Mouse (Mus musculus): ENCODE results near the gene Shprh. TPM values are rescaled to one million over a fixed set of nuclear protein-coding genes. Genes with fewer than 3 reads are reported as not detected.
A peak's percentile ranks its signal among the peaks of the same experiment; 100 is the strongest.
"Not testable (repeated sequence)": the region's sequence is repeated elsewhere in the genome, so short reads cannot be mapped to it uniquely, and the experiment has no call there.

The Shprh gene
- polyA plus RNA-seq, 1 experiment from 2014 or later = 32.0 TPM

- Histone ChIP-seq H3K9me3 (ENCODE audit: control insufficient read depth, low read depth, low read length) (no peaks in the 10 kb centered on the region), H3K4me2 (replicated peaks; ENCODE audit: low read depth, low read length) (no peak overlapping the region), H3K4me3 (ENCODE audit: low read depth, low read length) (no peak overlapping the region), H3K9ac (replicated peaks; ENCODE audit: low read depth, low read length) (no peak overlapping the region), H3K36me3 (ENCODE audit: control insufficient read depth, insufficient read depth, low read length) (peaks cover 25% of the 10 kb centered on the region), H3K27ac (ENCODE audit: low read length) (no peak overlapping the region), H3K4me1 (ENCODE audit: control insufficient read depth, insufficient read depth, low read length) (no peaks in the 10 kb centered on the region), H3K27me3 (ENCODE audit: control insufficient read depth, insufficient read depth, low read length) (no peaks in the 10 kb centered on the region)
- 92% methylated on average over 1 of the region's 1 CpGs for WGBS
- ATAC-seq (ENCODE audit: insufficient number of reproducible peaks, insufficient read depth, low FRiP score, low read depth) = no peak
Measured at GRCm38 (mm10) chr10:11208670-11209069, 59.4 kb downstream of the Shprh start.

- Histone ChIP-seq H3K27ac (ENCODE audit: low read length) (no peak overlapping the region), H3K4me2 (replicated peaks; ENCODE audit: low read depth, low read length) (no peak overlapping the region), H3K4me3 (ENCODE audit: low read depth, low read length) (no peak overlapping the region), H3K4me1 (ENCODE audit: control insufficient read depth, insufficient read depth, low read length) (no peaks in the 10 kb centered on the region), H3K9me3 (ENCODE audit: control insufficient read depth, low read depth, low read length) (no peaks in the 10 kb centered on the region), H3K9ac (replicated peaks; ENCODE audit: low read depth, low read length) (no peak overlapping the region), H3K27me3 (ENCODE audit: control insufficient read depth, insufficient read depth, low read length) (no peaks in the 10 kb centered on the region), H3K36me3 (ENCODE audit: control insufficient read depth, insufficient read depth, low read length) (peaks cover 19% of the 10 kb centered on the region)
- WGBS = 87% methylated on average over 4 of the region's 4 CpGs
- no peak for ATAC-seq (ENCODE audit: insufficient number of reproducible peaks, insufficient read depth, low FRiP score, low read depth)
Measured at GRCm38 (mm10) chr10:11212003-11212402, 62.8 kb downstream of the Shprh start.

- no peak overlapping the region for H3K27ac ChIP-seq (ENCODE audit: low read length)
- no peak overlapping the region for H3K9ac ChIP-seq (replicated peaks; ENCODE audit: low read depth, low read length)
- H3K9me3 ChIP-seq (ENCODE audit: control insufficient read depth, low read depth, low read length) = no peaks in the 10 kb centered on the region
- H3K4me3 ChIP-seq (ENCODE audit: low read depth, low read length) = no peak overlapping the region
- no peaks in the 10 kb centered on the region for H3K27me3 ChIP-seq (ENCODE audit: control insufficient read depth, insufficient read depth, low read length)
- H3K36me3 ChIP-seq (ENCODE audit: control insufficient read depth, insufficient read depth, low read length) = no peaks in the 10 kb centered on the region
- WGBS = 88% methylated on average over 3 of the region's 3 CpGs
- no peak overlapping the region for H3K4me2 ChIP-seq (replicated peaks; ENCODE audit: low read depth, low read length)
- ATAC-seq (ENCODE audit: insufficient number of reproducible peaks, insufficient read depth, low FRiP score, low read depth) = no peak
- no peaks in the 10 kb centered on the region; the same call in 1 of the 2 replicates for H3K4me1 ChIP-seq (ENCODE audit: control insufficient read depth, insufficient read depth, low read length)
Measured at GRCm38 (mm10) chr10:11226442-11226841, 77.2 kb downstream of the Shprh start.

- Histone ChIP-seq H3K27me3 (ENCODE audit: control insufficient read depth, insufficient read depth, low read length) (no peaks in the 10 kb centered on the region), H3K4me3 (ENCODE audit: low read depth, low read length) (no peak overlapping the region), H3K36me3 (ENCODE audit: control insufficient read depth, insufficient read depth, low read length) (no peaks in the 10 kb centered on the region), H3K9ac (replicated peaks; ENCODE audit: low read depth, low read length) (no peak overlapping the region), H3K9me3 (ENCODE audit: control insufficient read depth, low read depth, low read length) (no peaks in the 10 kb centered on the region), H3K27ac (ENCODE audit: low read length) (no peak overlapping the region), H3K4me2 (replicated peaks; ENCODE audit: low read depth, low read length) (no peak overlapping the region), H3K4me1 (ENCODE audit: control insufficient read depth, insufficient read depth, low read length) (no peaks in the 10 kb centered on the region; the same call in 1 of the 2 replicates)
- ATAC-seq (ENCODE audit: insufficient number of reproducible peaks, insufficient read depth, low FRiP score, low read depth) = 0 out of 2 replicates have a peak, but pooled peaks have one; percentile 61
- 11% methylated on average over 6 of the region's 6 CpGs for WGBS
Measured at GRCm38 (mm10) chr10:11229545-11230178, 80.4 kb downstream of the Shprh start.

- H3K9me3 ChIP-seq (ENCODE audit: control insufficient read depth, low read depth, low read length) = no peaks in the 10 kb centered on the region
- H3K4me1 ChIP-seq (ENCODE audit: control insufficient read depth, insufficient read depth, low read length) = no peaks in the 10 kb centered on the region; the same call in 1 of the 2 replicates
- no peaks in the 10 kb centered on the region for H3K27me3 ChIP-seq (ENCODE audit: control insufficient read depth, insufficient read depth, low read length)
- no peak overlapping the region for H3K27ac ChIP-seq (ENCODE audit: low read length)
- no peak overlapping the region for H3K4me3 ChIP-seq (ENCODE audit: low read depth, low read length)
- 63% methylated on average over 3 of the region's 3 CpGs for WGBS
- H3K4me2 ChIP-seq (replicated peaks; ENCODE audit: low read depth, low read length) = no peak overlapping the region
- H3K36me3 ChIP-seq (ENCODE audit: control insufficient read depth, insufficient read depth, low read length) = no peaks in the 10 kb centered on the region
- no peak for ATAC-seq (ENCODE audit: insufficient number of reproducible peaks, insufficient read depth, low FRiP score, low read depth)
- H3K9ac ChIP-seq (replicated peaks; ENCODE audit: low read depth, low read length) = no peak overlapping the region
Measured at GRCm38 (mm10) chr10:11233208-11233607, 84.0 kb downstream of the Shprh start.

GRCm38 (mm10) chr10:11242988-11243387 lies 93.8 kb downstream of the Shprh start:
- not testable (repeated sequence) for ATAC-seq (ENCODE audit: insufficient number of reproducible peaks, insufficient read depth, low FRiP score, low read depth); H3K27me3 ChIP-seq (ENCODE audit: control insufficient read depth, insufficient read depth, low read length); H3K27ac ChIP-seq (ENCODE audit: low read length); H3K4me3 ChIP-seq (ENCODE audit: low read depth, low read length); H3K4me1 ChIP-seq (ENCODE audit: control insufficient read depth, insufficient read depth, low read length); H3K9ac ChIP-seq (replicated peaks; ENCODE audit: low read depth, low read length); H3K36me3 ChIP-seq (ENCODE audit: control insufficient read depth, insufficient read depth, low read length); H3K9me3 ChIP-seq (ENCODE audit: control insufficient read depth, low read depth, low read length); H3K4me2 ChIP-seq (replicated peaks; ENCODE audit: low read depth, low read length)
- WGBS = 40% methylated on average over 3 of the region's 3 CpGs

GRCm38 (mm10) chr10:11248210-11248609 lies 99.0 kb downstream of the Shprh start:
- Histone ChIP-seq H3K4me3 (ENCODE audit: low read depth, low read length) (no peak overlapping the region), H3K9ac (replicated peaks; ENCODE audit: low read depth, low read length) (no peak overlapping the region), H3K27ac (ENCODE audit: low read length) (no peak overlapping the region), H3K9me3 (ENCODE audit: control insufficient read depth, low read depth, low read length) (no peaks in the 10 kb centered on the region), H3K36me3 (ENCODE audit: control insufficient read depth, insufficient read depth, low read length) (no peaks in the 10 kb centered on the region), H3K4me1 (ENCODE audit: control insufficient read depth, insufficient read depth, low read length) (peaks cover 5% of the 10 kb centered on the region; the same call in 1 of the 2 replicates), H3K27me3 (ENCODE audit: control insufficient read depth, insufficient read depth, low read length) (no peaks in the 10 kb centered on the region), H3K4me2 (replicated peaks; ENCODE audit: low read depth, low read length) (no peak overlapping the region)
- no peak for ATAC-seq (ENCODE audit: insufficient number of reproducible peaks, insufficient read depth, low FRiP score, low read depth)
- 84% methylated on average over 3 of the region's 3 CpGs for WGBS

- Histone ChIP-seq H3K9me3 (ENCODE audit: control insufficient read depth, low read depth, low read length) (no peaks in the 10 kb centered on the region), H3K36me3 (ENCODE audit: control insufficient read depth, insufficient read depth, low read length) (no peaks in the 10 kb centered on the region), H3K4me1 (ENCODE audit: control insufficient read depth, insufficient read depth, low read length) (peaks cover 5% of the 10 kb centered on the region; the same call in 1 of the 2 replicates), H3K27me3 (ENCODE audit: control insufficient read depth, insufficient read depth, low read length) (no peaks in the 10 kb centered on the region), H3K27ac (ENCODE audit: low read length) (no peak overlapping the region), H3K4me3 (ENCODE audit: low read depth, low read length) (no peak overlapping the region), H3K4me2 (replicated peaks; ENCODE audit: low read depth, low read length) (no peak overlapping the region), H3K9ac (replicated peaks; ENCODE audit: low read depth, low read length) (no peak overlapping the region)
- 26% methylated on average over 2 of the region's 2 CpGs for WGBS
- ATAC-seq (ENCODE audit: insufficient number of reproducible peaks, insufficient read depth, low FRiP score, low read depth) = no peak
Measured at GRCm38 (mm10) chr10:11250247-11250997, 101.2 kb downstream of the Shprh start.

Measured in stomach, embryonic 14.5 days (tissue).